8 mouse cellular contexts compared by ENCODE assay signal in the genomic region with DNA sequence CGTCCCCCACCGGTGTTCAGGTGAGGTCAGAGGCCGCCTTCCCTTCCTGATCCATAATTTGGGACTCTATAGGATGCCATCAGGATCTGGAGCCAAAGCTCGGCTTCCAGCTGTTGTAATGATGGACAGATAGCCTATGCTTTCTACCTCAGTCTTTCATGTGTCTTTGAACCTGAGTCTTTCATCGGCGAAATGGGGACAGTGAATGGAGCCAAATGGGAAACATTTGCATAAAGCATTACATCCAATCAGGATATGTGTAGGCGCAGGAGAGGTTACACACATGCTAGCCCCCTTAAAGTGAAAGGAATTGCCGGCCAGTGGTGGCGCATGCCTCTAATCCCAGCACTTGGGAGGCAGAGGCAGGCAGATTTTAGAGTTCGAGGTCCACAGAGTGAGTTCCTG. TPM values are rescaled to one million over a fixed set of nuclear protein-coding genes. Genes with fewer than 3 reads are reported as not detected.
A peak's percentile ranks its signal among the peaks of the same experiment; 100 is the strongest.
DNase-seq lines count a peak whose midpoint lies in the region; ATAC-seq and TF ChIP-seq lines count a peak whose summit lies in the region.

No protein-coding gene starts in this region.

- H3K4me1 ChIP-seq in heart, embryonic 12.5 days (replicated peaks): peaks cover 6% of the 10 kb centered on the region
- peaks cover 8% of the 10 kb centered on the region for H3K4me1 ChIP-seq in ES-Bruce4 (ENCODE audit: control insufficient read depth, insufficient read depth, low read length)
- H3K4me1 ChIP-seq in embryonic facial prominence, embryonic 15.5 days: peaks cover 17% of the 10 kb centered on the region
- peaks cover 6% of the 10 kb centered on the region; the same call in 1 of the 2 replicates for H3K4me1 ChIP-seq in intestine, embryonic 15.5 days (replicated peaks)
- H3K4me1 ChIP-seq in midbrain, embryonic 11.5 days (ENCODE audit: control insufficient read depth, insufficient read depth, low read length): peaks cover 9% of the 10 kb centered on the region; the same call in 1 of the 2 replicates

- H3K27me3 ChIP-seq in heart, embryonic 12.5 days (replicated peaks): no peaks in the 10 kb centered on the region
- H3K27me3 ChIP-seq in ES-Bruce4 (ENCODE audit: control insufficient read depth, insufficient read depth, low read length, poor library complexity, severe bottlenecking): no peaks in the 10 kb centered on the region
- H3K27me3 ChIP-seq in embryonic facial prominence, embryonic 15.5 days: no peaks in the 10 kb centered on the region
- no peaks in the 10 kb centered on the region for H3K27me3 ChIP-seq in intestine, embryonic 15.5 days (replicated peaks)
- H3K27me3 ChIP-seq in midbrain, embryonic 11.5 days (ENCODE audit: control insufficient read depth, insufficient read depth, low read length): no peaks in the 10 kb centered on the region

- no peaks in the 10 kb centered on the region for H3K9me3 ChIP-seq in heart, embryonic 12.5 days (replicated peaks)
- H3K9me3 ChIP-seq in ES-Bruce4 (replicated peaks; ENCODE audit: control insufficient read depth, insufficient read depth, low read length, poor library complexity, severe bottlenecking): no peaks in the 10 kb centered on the region
- H3K9me3 ChIP-seq in embryonic facial prominence, embryonic 15.5 days (replicated peaks): no peaks in the 10 kb centered on the region
- H3K9me3 ChIP-seq in intestine, embryonic 15.5 days: no peaks in the 10 kb centered on the region
- H3K9me3 ChIP-seq in midbrain, embryonic 11.5 days (ENCODE audit: control insufficient read depth, low read length): no peaks in the 10 kb centered on the region

- DNase-seq in heart, postnatal 14 days: no peak
- DNase-seq in midbrain, embryonic 11.5 days (ENCODE audit: low spot score, missing footprints): no peak
- DNase-seq in cerebellum, adult 11 months: no peak
- DNase-seq in T-cell, adult 2 months (ENCODE audit: low spot score): no peak

- intact Hi-C loops in heart, postnatal 14 days (cut with DNase I): loop anchor here (10.0 kb wide), 1 partner anchor 212 kb away; a partner anchor contains a TSS

- H3K27ac ChIP-seq in heart, embryonic 12.5 days (ENCODE audit: poor library complexity, severe bottlenecking): peak overlapping the region; percentile 67
- H3K27ac ChIP-seq in ES-Bruce4 (ENCODE audit: insufficient read depth, low read length): peak overlapping the region; percentile 74
- H3K27ac ChIP-seq in embryonic facial prominence, embryonic 15.5 days (replicated peaks): peak overlapping the region; percentile 91
- H3K27ac ChIP-seq in intestine, embryonic 15.5 days: peak overlapping the region; percentile 25; the same call in 1 of the 2 replicates
- H3K27ac ChIP-seq in midbrain, embryonic 11.5 days (ENCODE audit: low read depth, low read length): peak overlapping the region; percentile 71; the same call in 1 of the 2 replicates

- TF ChIP-seq EP300 in ES-Bruce4 (IDR thresholded peaks at IDR 0.05; ENCODE audit: insufficient read depth, low read depth, low read length): no peak

- peak overlapping the region; percentile 73 for H3K4me2 ChIP-seq in heart, embryonic 12.5 days
- H3K4me2 ChIP-seq in embryonic facial prominence, embryonic 15.5 days (replicated peaks): peak overlapping the region; percentile 63
- H3K4me2 ChIP-seq in intestine, embryonic 15.5 days (replicated peaks): peak overlapping the region; percentile 71
- peak overlapping the region; percentile 65 for H3K4me2 ChIP-seq in midbrain, embryonic 11.5 days

- H3K36me3 ChIP-seq in heart, embryonic 12.5 days: peaks cover 56% of the 10 kb centered on the region
- H3K36me3 ChIP-seq in ES-Bruce4 (ENCODE audit: control insufficient read depth, insufficient read depth, low read length, poor library complexity, severe bottlenecking): peaks cover 45% of the 10 kb centered on the region
- H3K36me3 ChIP-seq in embryonic facial prominence, embryonic 15.5 days: peaks cover 46% of the 10 kb centered on the region
- H3K36me3 ChIP-seq in intestine, embryonic 15.5 days: peaks cover 21% of the 10 kb centered on the region
- H3K36me3 ChIP-seq in midbrain, embryonic 11.5 days (ENCODE audit: control insufficient read depth, insufficient read depth, low read length): peaks cover 19% of the 10 kb centered on the region

- TF ChIP-seq CTCF in ES-Bruce4 (IDR thresholded peaks at IDR 0.05; ENCODE audit: low read depth, low read length): no peak

- peak overlapping the region; percentile 83 for H3K9ac ChIP-seq in heart, embryonic 12.5 days
- H3K9ac ChIP-seq in ES-Bruce4 (ENCODE audit: low read depth, poor library complexity, severe bottlenecking): peak overlapping the region; percentile 69
- peak overlapping the region; percentile 66 for H3K9ac ChIP-seq in embryonic facial prominence, embryonic 15.5 days
- H3K9ac ChIP-seq in intestine, embryonic 15.5 days: peak overlapping the region; percentile 58
- peak overlapping the region; percentile 83 for H3K9ac ChIP-seq in midbrain, embryonic 11.5 days (ENCODE audit: low read length)

- 2% methylated on average over 10 of the region's 10 CpGs for WGBS in heart, embryonic 12.5 days
- WGBS in embryonic facial prominence, embryonic 15.5 days: 3% methylated on average over 10 of the region's 10 CpGs
- WGBS in intestine, embryonic 15.5 days: 2% methylated on average over 10 of the region's 10 CpGs
- WGBS in midbrain, embryonic 11.5 days: 3% methylated on average over 10 of the region's 10 CpGs

- TF ChIP-seq POLR2A in ES-Bruce4 (IDR thresholded peaks at IDR 0.05; ENCODE audit: insufficient read depth, low read length): no peak

- ATAC-seq in heart, embryonic 12.5 days (ENCODE audit: insufficient number of reproducible peaks, low FRiP score): peak; percentile 74
- ATAC-seq in embryonic facial prominence, embryonic 15.5 days (ENCODE audit: insufficient number of reproducible peaks, low FRiP score, low TSS enrichment, low read depth): peak; percentile 48; the same call in 1 of the 2 replicates
- peak; percentile 75 for ATAC-seq in intestine, embryonic 15.5 days
- peak; percentile 74 for ATAC-seq in midbrain, embryonic 11.5 days (ENCODE audit: low FRiP score)

- H3K4me3 ChIP-seq in heart, embryonic 12.5 days: peak overlapping the region; percentile 79
- H3K4me3 ChIP-seq in ES-Bruce4 (ENCODE audit: low read depth, low read length): peak overlapping the region; percentile 86
- peak overlapping the region; percentile 85 for H3K4me3 ChIP-seq in embryonic facial prominence, embryonic 15.5 days (replicated peaks)
- H3K4me3 ChIP-seq in intestine, embryonic 15.5 days (replicated peaks): peak overlapping the region; percentile 56
- peak overlapping the region; percentile 78 for H3K4me3 ChIP-seq in midbrain, embryonic 11.5 days (ENCODE audit: low read depth, low read length)

RNA-seq across cellular contexts. Expression of a gene that starts 0.7 kb away (rescaled TPM):
- polyA plus RNA-seq in heart, embryonic 12.5 days (2016; fragmentation: Nextera tagmentation; extraction: Ambion mirVana): 9.8 and 10.1 TPM in 2 replicates
- 1 to 10 TPM; 3.7 to 5.0 TPM for total RNA-seq in heart, postnatal 14 days (2021)
- polyA plus RNA-seq in ES-Bruce4 (2011; ENCODE audit: insufficient read depth, insufficient read length, low read depth, missing spikeins): 39.5 and 50.0 TPM in 2 replicates
- polyA plus RNA-seq in embryonic facial prominence, embryonic 15.5 days (2015; fragmentation: Nextera tagmentation; extraction: Ambion mirVana): 18.2 and 20.1 TPM in 2 replicates
- 13.5 TPM in 2 replicates for polyA plus RNA-seq in intestine, embryonic 15.5 days (2015; fragmentation: Nextera tagmentation; extraction: Ambion mirVana)
- polyA plus RNA-seq in midbrain, embryonic 11.5 days (2014; fragmentation: Nextera tagmentation; extraction: Ambion mirVana): 22.0 and 23.2 TPM in 2 replicates

RNA-seq across cellular contexts. Expression of a gene that starts 5.2 kb away (rescaled TPM):
- not detected in 2 replicates for polyA plus RNA-seq in heart, embryonic 12.5 days (2016; fragmentation: Nextera tagmentation; extraction: Ambion mirVana)
- 1 to 10 TPM in 1 of 2 experiments, under 1 TPM in 1; 0.86 to 1.0 TPM for total RNA-seq in heart, postnatal 14 days (2021)
- polyA plus RNA-seq in ES-Bruce4 (2011; ENCODE audit: insufficient read depth, insufficient read length, low read depth, missing spikeins): not detected in 2 replicates
- polyA plus RNA-seq in embryonic facial prominence, embryonic 15.5 days (2015; fragmentation: Nextera tagmentation; extraction: Ambion mirVana): not detected in 2 replicates
- polyA plus RNA-seq in intestine, embryonic 15.5 days (2015; fragmentation: Nextera tagmentation; extraction: Ambion mirVana): not detected in 2 replicates
- polyA plus RNA-seq in midbrain, embryonic 11.5 days (2014; fragmentation: Nextera tagmentation; extraction: Ambion mirVana): not detected in 2 replicates

RNA-seq across cellular contexts. Expression of a gene that starts 9.5 kb away (rescaled TPM):
- 169 and 175 TPM in 2 replicates for polyA plus RNA-seq in heart, embryonic 12.5 days (2016; fragmentation: Nextera tagmentation; extraction: Ambion mirVana)
- total RNA-seq in heart, postnatal 14 days (2021): 100 to 1,000 TPM in 1 of 2 experiments, 10 to 100 TPM in 1; 97.7 to 103 TPM
- 75.3 and 83.4 TPM in 2 replicates for polyA plus RNA-seq in ES-Bruce4 (2011; ENCODE audit: insufficient read depth, insufficient read length, low read depth, missing spikeins)
- 174 and 175 TPM in 2 replicates for polyA plus RNA-seq in embryonic facial prominence, embryonic 15.5 days (2015; fragmentation: Nextera tagmentation; extraction: Ambion mirVana)
- 266 and 277 TPM in 2 replicates for polyA plus RNA-seq in intestine, embryonic 15.5 days (2015; fragmentation: Nextera tagmentation; extraction: Ambion mirVana)
- 84.8 and 89.7 TPM in 2 replicates for polyA plus RNA-seq in midbrain, embryonic 11.5 days (2014; fragmentation: Nextera tagmentation; extraction: Ambion mirVana)

RNA-seq across cellular contexts. Expression of a gene that starts 10.1 kb away (rescaled TPM):
- 45.0 and 45.5 TPM in 2 replicates for polyA plus RNA-seq in heart, embryonic 12.5 days (2016; fragmentation: Nextera tagmentation; extraction: Ambion mirVana)
- 10 to 100 TPM; 34.6 to 34.7 TPM for total RNA-seq in heart, postnatal 14 days (2021)
- 2.2 and 2.8 TPM in 2 replicates for polyA plus RNA-seq in ES-Bruce4 (2011; ENCODE audit: insufficient read depth, insufficient read length, low read depth, missing spikeins)
- 8.5 and 9.0 TPM in 2 replicates for polyA plus RNA-seq in embryonic facial prominence, embryonic 15.5 days (2015; fragmentation: Nextera tagmentation; extraction: Ambion mirVana)
- 6.8 and 7.4 TPM in 2 replicates for polyA plus RNA-seq in intestine, embryonic 15.5 days (2015; fragmentation: Nextera tagmentation; extraction: Ambion mirVana)
- 3.8 and 4.5 TPM in 2 replicates for polyA plus RNA-seq in midbrain, embryonic 11.5 days (2014; fragmentation: Nextera tagmentation; extraction: Ambion mirVana)

RNA-seq across cellular contexts. Expression of a gene that starts 18.3 kb away (rescaled TPM):
- polyA plus RNA-seq in heart, embryonic 12.5 days (2016; fragmentation: Nextera tagmentation; extraction: Ambion mirVana): 5.4 and 6.7 TPM in 2 replicates
- 1 to 10 TPM; 2.4 to 2.6 TPM for total RNA-seq in heart, postnatal 14 days (2021)
- polyA plus RNA-seq in ES-Bruce4 (2011; ENCODE audit: insufficient read depth, insufficient read length, low read depth, missing spikeins): 10.7 and 12.1 TPM in 2 replicates
- 7.3 and 7.6 TPM in 2 replicates for polyA plus RNA-seq in embryonic facial prominence, embryonic 15.5 days (2015; fragmentation: Nextera tagmentation; extraction: Ambion mirVana)
- 8.1 and 9.0 TPM in 2 replicates for polyA plus RNA-seq in intestine, embryonic 15.5 days (2015; fragmentation: Nextera tagmentation; extraction: Ambion mirVana)
- polyA plus RNA-seq in midbrain, embryonic 11.5 days (2014; fragmentation: Nextera tagmentation; extraction: Ambion mirVana): 11.4 and 12.6 TPM in 2 replicates

Comparison
In these comparisons a context has a peak if more than half of its experiments do, and no peak if none do; other contexts are left out.
1. H3K27ac ChIP-seq: peak in every context shown above with its lines; median percentile 91 in embryonic facial prominence, embryonic 15.5 days; 74 in ES-Bruce4; 71 in midbrain, embryonic 11.5 days; 67 in heart, embryonic 12.5 days; 25 in intestine, embryonic 15.5 days.